Mouse (Mus musculus) gastrocnemius, adult 2 months (tissue): ENCODE data around the gene Rpl34. TPM values are rescaled to one million over a fixed set of nuclear protein-coding genes. Genes with fewer than 3 reads are reported as not detected.

Source experiments
- DNase-seq: peaks from one replicate; pipeline ENCODE4 v3.0.0; 2022
- H3K27ac ChIP-seq: fragments of 200-600 bp; 2 replicates; pipeline ENCODE4 v1.8.1; 2022; ENCODE audit warnings: mild to moderate bottlenecking
- H3K4me3 ChIP-seq: fragments of 200-600 bp; 2 replicates; pipeline ENCODE4 v1.8.1; 2022; ENCODE audit warnings: mild to moderate bottlenecking, moderate library complexity
- CTCF ChIP-seq: fragments of 200-600 bp; IDR thresholded peaks from 2 replicates; pipeline ENCODE4 v1.8.1; 2022; ENCODE audit warnings: antibody characterized with exemption, mild to moderate bottlenecking, moderate library complexity
- intact Hi-C: fragments of 180-260 bp; cut with DNase I; formaldehyde crosslinking; loops from one replicate; pipeline ENCODE4 v1.15.1; 2025
- total RNA-seq, 2 experiments: library from RNA; stranded (reverse); gene quantifications; 2 replicates each; pipeline ENCODE4 v1.2.3; 2021

Gene Rpl34
- total RNA-seq, 2 experiments from 2014 or later = 312 to 382 TPM

DNA sequence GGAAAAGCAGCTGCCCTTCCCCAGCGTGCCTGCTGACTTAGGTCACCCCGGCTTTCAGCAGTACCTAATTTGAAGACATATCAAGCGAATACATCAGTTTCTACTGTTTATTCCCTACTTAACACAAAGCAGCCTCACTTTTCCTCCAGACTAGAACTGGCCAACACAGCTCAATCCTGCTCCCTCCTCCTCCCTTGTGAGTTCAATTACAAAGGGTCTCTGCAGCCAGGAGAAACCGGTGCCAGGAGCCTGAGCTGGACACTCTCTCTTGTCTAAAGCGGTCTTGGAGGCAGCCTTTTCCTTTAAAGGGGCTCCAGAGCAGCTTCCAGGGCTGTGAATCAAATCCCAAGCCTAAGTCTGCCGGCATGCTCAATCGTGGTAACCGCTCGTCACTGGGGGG is 48.0 kb downstream of the Rpl34 start:
- intact Hi-C loops = loop anchor here (5.0 kb wide), 1 partner anchor 65 kb away; the partner anchor contains the start of gene Etnppl
- TF ChIP-seq CTCF = no peak
- H3K4me3 ChIP-seq = no peak overlapping the region
- no peak overlapping the region for H3K27ac ChIP-seq
- DNase-seq = no peak

- no peak for DNase-seq
- intact Hi-C loops = loop anchor here (5.0 kb wide), 1 partner anchor 64 kb away; the partner anchor contains the start of gene Etnppl
- TF ChIP-seq CTCF = no peak
- H3K4me3 ChIP-seq = no peak overlapping the region
- no peak overlapping the region for H3K27ac ChIP-seq
These were observed 49.0 kb downstream of the Rpl34 start for GRCm38 (mm10) chr3:130681226-130681625.

DNA sequence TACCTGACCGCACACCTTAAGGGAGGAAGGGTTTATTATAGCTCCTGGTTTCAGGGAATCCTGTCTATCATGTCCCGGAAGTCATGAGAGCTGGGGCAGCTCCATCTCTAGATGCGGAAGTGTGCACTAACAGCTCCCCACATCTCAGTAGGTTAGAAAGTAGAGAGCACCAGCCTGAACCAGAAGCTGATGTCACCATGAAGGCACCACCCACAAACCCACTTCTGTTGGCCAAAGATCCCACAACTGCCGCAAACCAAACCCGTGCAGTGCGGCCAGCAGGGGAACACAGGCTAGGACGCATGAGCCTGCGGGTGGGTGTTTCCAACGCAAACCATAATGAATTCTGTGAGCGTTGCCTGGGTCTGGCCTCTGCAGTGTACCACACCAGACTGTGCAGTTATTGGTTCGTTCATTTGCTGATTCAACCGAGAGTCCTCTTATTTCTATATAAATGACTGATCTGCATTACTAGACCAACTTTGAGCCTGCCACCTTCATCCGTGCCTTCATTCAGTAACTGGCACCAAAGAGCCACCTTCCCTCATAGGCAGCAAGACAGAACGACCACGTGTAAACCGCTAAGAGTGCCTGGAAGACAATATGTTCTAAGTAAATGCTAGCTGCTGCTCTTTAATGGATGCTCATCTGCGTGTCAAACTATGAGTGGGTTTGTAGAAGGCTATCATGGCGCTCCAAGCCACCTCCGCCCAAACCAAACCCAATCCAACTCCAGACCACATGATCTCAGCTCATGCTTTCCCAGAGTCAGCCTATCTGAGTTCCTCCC is 52.3 kb downstream of the Rpl34 start:
- no peak for TF ChIP-seq CTCF
- no peak for DNase-seq
- no peak overlapping the region for H3K4me3 ChIP-seq
- intact Hi-C loops = no loop called here
- no peak overlapping the region for H3K27ac ChIP-seq

Other genes with a start within 250 kb of the Rpl34 start
- gene Etnppl, start 113.0 kb downstream of the Rpl34 start, total RNA-seq = not detected
- 10 to 100 TPM; 27.9 to 37.7 TPM for gene Ostc, start 21.0 kb downstream of the Rpl34 start, total RNA-seq